Mouse (Mus musculus): ENCODE measurements at regions not wholly inside any gene's neighbourhood (a gene's known extent, or its start where the extent isn't known, plus 50 kb on each side); places are given as distances from the start of the nearest gene placed in this dataset.

- DNase-seq: peak; percentile 24
These were observed 350.8 kb upstream of the Ascc3 start for GRCm38 (mm10) chr10:50241645-50242044.

- no peak for DNase-seq
These were observed 388.9 kb upstream of the Ascc3 start for GRCm38 (mm10) chr10:50203587-50203986.

- peak; percentile 85 for DNase-seq
These were observed 390.8 kb upstream of the Ascc3 start for GRCm38 (mm10) chr10:50201691-50202090.

GRCm38 (mm10) chr10:50199857-50200256, 392.6 kb upstream of the Ascc3 start:
- peak; percentile 83 for DNase-seq

- DNase-seq: peak; percentile 30
These were observed 394.5 kb upstream of the Ascc3 start for GRCm38 (mm10) chr10:50197897-50198538.

- peak; percentile 62 for DNase-seq
These were observed 401.7 kb upstream of the Grik2 start for GRCm38 (mm10) chr10:50190276-50190675.

GRCm38 (mm10) chr10:50169116-50169515, 380.6 kb upstream of the Grik2 start:
- DNase-seq: peak; percentile 33

- DNase-seq: peak; percentile 72
These were observed 349.8 kb upstream of the Grik2 start for GRCm38 (mm10) chr10:50138351-50138750.

- peak; percentile 100 for DNase-seq
These were observed 349.2 kb upstream of the Grik2 start for GRCm38 (mm10) chr10:50137783-50138182.

GRCm38 (mm10) chr10:50136165-50136564, 347.6 kb upstream of the Grik2 start:
- DNase-seq: peak; percentile 67

GRCm38 (mm10) chr10:50135499-50135898, 346.9 kb upstream of the Grik2 start:
- no peak for DNase-seq

Measured in cerebellum, adult 9-10 months (tissue).